7 mouse cellular contexts compared by ENCODE assay signal in the genomic region with DNA sequence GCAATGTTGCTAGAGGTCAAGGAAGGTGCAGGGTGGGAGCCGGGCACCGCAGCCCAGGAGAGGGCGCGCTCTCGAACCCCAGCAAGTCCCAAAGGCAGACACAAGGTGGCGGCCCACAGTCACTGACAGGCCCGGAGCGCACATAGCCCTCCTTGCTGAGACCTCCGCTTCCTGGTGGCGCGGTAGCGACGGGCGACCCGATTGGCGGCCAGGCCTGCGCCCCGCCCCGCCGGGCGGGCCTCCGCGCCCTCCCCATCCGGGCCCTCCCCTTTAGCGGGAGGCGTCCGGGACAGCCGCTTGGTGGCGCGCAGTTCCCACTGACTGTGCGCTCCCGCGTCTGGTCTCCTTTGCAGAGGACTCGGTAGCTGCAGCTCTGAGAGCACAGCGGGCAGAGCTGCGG. TPM values are rescaled to one million over a fixed set of nuclear protein-coding genes. Genes with fewer than 3 reads are reported as not detected.
A peak's percentile ranks its signal among the peaks of the same experiment; 100 is the strongest.
DNase-seq lines count a peak whose midpoint lies in the region; ATAC-seq lines count a peak whose summit lies in the region.

A gene (plus strand): TSS at position 340 of the 400 bp plus-strand sequence.

- peaks cover 7% of the 10 kb centered on the region; the same call in 1 of the 2 replicates for H3K9me3 ChIP-seq in forebrain, embryonic 16.5 days (ENCODE audit: control insufficient read depth, low read length)
- H3K9me3 ChIP-seq in hindbrain, embryonic 11.5 days (ENCODE audit: control insufficient read depth, low read length): no peaks in the 10 kb centered on the region; the same call in 1 of the 2 replicates
- H3K9me3 ChIP-seq in lung, embryonic 16.5 days (ENCODE audit: control insufficient read depth, low read length): no peaks in the 10 kb centered on the region

- H3K27ac ChIP-seq in brown adipose tissue, adult 24 weeks (replicated peaks; ENCODE audit: low read depth, low read length): no peak within 1 kb of the TSS
- no peak within 1 kb of the TSS for H3K27ac ChIP-seq in forebrain, embryonic 16.5 days (ENCODE audit: low read length)
- H3K27ac ChIP-seq in hindbrain, embryonic 11.5 days (ENCODE audit: low read depth, low read length): no peak within 1 kb of the TSS
- no peak within 1 kb of the TSS for H3K27ac ChIP-seq in lung, embryonic 16.5 days (ENCODE audit: low read length)

- no peak within 1 kb of the TSS for H3K9ac ChIP-seq in forebrain, embryonic 16.5 days (replicated peaks; ENCODE audit: low read depth, low read length)
- H3K9ac ChIP-seq in hindbrain, embryonic 11.5 days (ENCODE audit: low read depth, low read length): no peak within 1 kb of the TSS
- peak within 1 kb of the TSS; percentile 59 for H3K9ac ChIP-seq in lung, embryonic 16.5 days (ENCODE audit: low read length)

- peak; percentile 58 for DNase-seq in hindbrain, embryonic 11.5 days (ENCODE audit: low spot score)
- DNase-seq in layer of hippocampus, adult 9-11 months: peak; percentile 2
- DNase-seq in retina, postnatal 1 day: peak; percentile 21
- DNase-seq in MN1 (ENCODE audit: low spot score): no peak

- H3K4me2 ChIP-seq in forebrain, embryonic 16.5 days (ENCODE audit: low read length): no peak within 1 kb of the TSS
- peak within 1 kb of the TSS; percentile 35 for H3K4me2 ChIP-seq in hindbrain, embryonic 11.5 days (replicated peaks; ENCODE audit: low read depth, low read length)
- peak within 1 kb of the TSS; percentile 51 for H3K4me2 ChIP-seq in lung, embryonic 16.5 days (ENCODE audit: low read depth, low read length)

- no peaks in the 10 kb centered on the region for H3K4me1 ChIP-seq in brown adipose tissue, adult 24 weeks (ENCODE audit: control insufficient read depth, insufficient read depth, insufficient read length, low read length)
- no peaks in the 10 kb centered on the region for H3K4me1 ChIP-seq in forebrain, embryonic 16.5 days (replicated peaks; ENCODE audit: control insufficient read depth, insufficient read depth, low read length)
- no peaks in the 10 kb centered on the region for H3K4me1 ChIP-seq in hindbrain, embryonic 11.5 days (replicated peaks; ENCODE audit: control insufficient read depth, insufficient read depth, low read length)
- no peaks in the 10 kb centered on the region for H3K4me1 ChIP-seq in lung, embryonic 16.5 days (replicated peaks; ENCODE audit: control insufficient read depth, insufficient read depth, low read length)

- peak; percentile 33; the same call in 1 of the 2 replicates for ATAC-seq in forebrain, embryonic 16.5 days
- peak; percentile 60; the same call in 1 of the 2 replicates for ATAC-seq in hindbrain, embryonic 11.5 days (ENCODE audit: low FRiP score)
- peak; percentile 71 for ATAC-seq in lung, embryonic 16.5 days (ENCODE audit: low read depth)

- no peaks in the 10 kb centered on the region for H3K36me3 ChIP-seq in forebrain, embryonic 16.5 days (ENCODE audit: control insufficient read depth, insufficient read depth)
- H3K36me3 ChIP-seq in hindbrain, embryonic 11.5 days (ENCODE audit: control insufficient read depth, insufficient read depth, low read length): no peaks in the 10 kb centered on the region
- no peaks in the 10 kb centered on the region for H3K36me3 ChIP-seq in lung, embryonic 16.5 days (ENCODE audit: control insufficient read depth, insufficient read depth, low read length)

- peak within 1 kb of the TSS; percentile 30 for H3K4me3 ChIP-seq in brown adipose tissue, adult 24 weeks (ENCODE audit: insufficient read depth, low read depth, low read length)
- H3K4me3 ChIP-seq in forebrain, embryonic 16.5 days (replicated peaks; ENCODE audit: low read length): peak within 1 kb of the TSS; percentile 26
- peak within 1 kb of the TSS; percentile 32 for H3K4me3 ChIP-seq in hindbrain, embryonic 11.5 days (ENCODE audit: low read depth, low read length)
- H3K4me3 ChIP-seq in lung, embryonic 16.5 days (ENCODE audit: low read length): peak within 1 kb of the TSS; percentile 47

- H3K27me3 ChIP-seq in forebrain, embryonic 16.5 days (replicated peaks; ENCODE audit: control insufficient read depth, insufficient read depth, low read length): no peaks in the 10 kb centered on the region
- H3K27me3 ChIP-seq in hindbrain, embryonic 11.5 days (ENCODE audit: control insufficient read depth, insufficient read depth, low read length): no peaks in the 10 kb centered on the region
- no peaks in the 10 kb centered on the region for H3K27me3 ChIP-seq in lung, embryonic 16.5 days (ENCODE audit: control insufficient read depth, insufficient read depth, low read depth, low read length)

- 11% methylated on average over 35 of the region's 36 CpGs for whole genome bisulfite sequencing in forebrain, embryonic 16.5 days
- WGBS in hindbrain, embryonic 11.5 days: 6% methylated on average over 21 of the region's 36 CpGs
- WGBS in lung, embryonic 16.5 days: 7% methylated on average over 22 of the region's 36 CpGs

RNA-seq across cellular contexts. Expression of the gene that starts here (rescaled TPM):
- not detected in 2 replicates for polyA plus RNA-seq in brown adipose tissue, adult 24 weeks (2012; ENCODE audit: insufficient read depth, insufficient read length, missing spikeins)
- 1.2 and 1.5 TPM in 2 replicates for polyA plus RNA-seq in forebrain, embryonic 16.5 days (2015; fragmentation: Nextera tagmentation; extraction: Ambion mirVana)
- polyA plus RNA-seq in hindbrain, embryonic 11.5 days (2014; fragmentation: Nextera tagmentation; extraction: Ambion mirVana): 2.6 and 3.0 TPM in 2 replicates
- polyA plus RNA-seq in lung, embryonic 16.5 days (2015; fragmentation: Nextera tagmentation; extraction: Ambion mirVana): 1.6 and 2.1 TPM in 2 replicates
